Mouse (Mus musculus): Measurements from ENCODE around the gene Stk38.
"Not testable (repeated sequence)": the region's sequence is repeated elsewhere in the genome, so short reads cannot be mapped to it uniquely, and the experiment has no call there.

Stk38 gene

GRCm38 (mm10) chr17:29035506-29035905 lies 27.7 kb upstream of the Stk38 start:
- no peak for DNase-seq (ENCODE audit: low spot score)

- DNase-seq (ENCODE audit: low spot score): no peak
These were observed 26.5 kb upstream of the Stk38 start for GRCm38 (mm10) chr17:29034264-29034663.

- DNase-seq (ENCODE audit: low spot score): no peak
These were observed 25.8 kb upstream of the Stk38 start for GRCm38 (mm10) chr17:29033569-29034061.

- peak; percentile 97 for DNase-seq (ENCODE audit: low spot score)
These were observed 24.7 kb upstream of the Stk38 start, which contains the start of gene Srsf3 for GRCm38 (mm10) chr17:29032274-29033069. Gene Srsf3, plus strand, starts transcription at chr17:29032628.

DNA sequence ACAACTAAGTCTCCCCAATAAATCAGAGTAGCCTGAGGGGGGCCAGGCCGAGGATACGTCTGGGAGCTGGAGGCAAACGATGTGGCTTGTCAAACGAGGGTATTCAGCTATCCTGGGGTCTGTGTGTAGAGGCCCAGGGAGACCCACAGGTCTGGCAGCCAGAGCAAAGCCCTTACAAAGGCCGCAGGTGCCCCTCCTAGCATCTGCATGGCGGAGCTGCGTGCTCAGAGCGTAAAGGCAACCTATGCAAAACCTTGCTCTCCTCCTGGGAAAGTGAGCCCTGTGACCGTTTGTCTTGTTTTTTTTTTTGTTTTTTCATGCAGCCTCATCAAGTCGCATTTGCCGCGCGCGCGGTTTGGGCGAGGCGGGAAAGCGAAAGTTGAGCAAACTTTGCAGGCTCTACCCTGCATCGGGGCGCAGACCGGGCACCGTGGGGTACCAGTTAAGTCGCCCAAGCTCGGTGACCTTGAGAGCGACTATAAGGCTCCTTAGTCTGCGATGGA lies 24.0 kb upstream of the Stk38 start:
- DNase-seq (ENCODE audit: low spot score): peak; percentile 58

DNA sequence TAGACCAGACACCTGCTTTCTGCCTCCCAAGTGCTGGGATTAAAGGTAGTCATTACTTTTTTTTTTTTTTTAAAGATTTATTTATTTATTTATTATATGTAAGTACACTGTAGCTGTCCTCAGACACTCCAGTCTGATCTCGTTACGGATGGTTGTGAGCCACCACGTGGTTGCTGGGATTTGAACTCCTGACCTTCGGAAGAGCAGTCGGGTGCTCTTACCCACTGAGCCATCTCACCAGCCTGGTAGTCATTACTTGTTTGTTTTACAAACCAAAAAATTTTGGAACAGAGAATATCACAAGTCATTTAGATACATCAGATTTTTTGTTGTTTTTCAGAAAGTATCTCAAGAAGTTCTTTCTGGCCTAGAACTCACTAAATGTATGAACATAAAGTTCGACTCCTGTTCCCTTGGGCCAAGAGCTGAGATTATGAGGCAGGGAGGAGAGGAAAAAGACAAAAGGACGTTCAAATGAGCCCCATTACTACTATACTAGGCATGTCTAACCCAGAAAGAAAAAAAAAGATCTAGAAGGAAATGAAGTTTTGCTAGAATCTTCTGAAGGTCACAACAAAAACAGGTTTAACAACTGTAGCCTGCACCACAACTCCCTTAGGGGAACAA lies 23.4 kb upstream of the Stk38 start:
- not testable (repeated sequence) for DNase-seq (ENCODE audit: low spot score)

DNA sequence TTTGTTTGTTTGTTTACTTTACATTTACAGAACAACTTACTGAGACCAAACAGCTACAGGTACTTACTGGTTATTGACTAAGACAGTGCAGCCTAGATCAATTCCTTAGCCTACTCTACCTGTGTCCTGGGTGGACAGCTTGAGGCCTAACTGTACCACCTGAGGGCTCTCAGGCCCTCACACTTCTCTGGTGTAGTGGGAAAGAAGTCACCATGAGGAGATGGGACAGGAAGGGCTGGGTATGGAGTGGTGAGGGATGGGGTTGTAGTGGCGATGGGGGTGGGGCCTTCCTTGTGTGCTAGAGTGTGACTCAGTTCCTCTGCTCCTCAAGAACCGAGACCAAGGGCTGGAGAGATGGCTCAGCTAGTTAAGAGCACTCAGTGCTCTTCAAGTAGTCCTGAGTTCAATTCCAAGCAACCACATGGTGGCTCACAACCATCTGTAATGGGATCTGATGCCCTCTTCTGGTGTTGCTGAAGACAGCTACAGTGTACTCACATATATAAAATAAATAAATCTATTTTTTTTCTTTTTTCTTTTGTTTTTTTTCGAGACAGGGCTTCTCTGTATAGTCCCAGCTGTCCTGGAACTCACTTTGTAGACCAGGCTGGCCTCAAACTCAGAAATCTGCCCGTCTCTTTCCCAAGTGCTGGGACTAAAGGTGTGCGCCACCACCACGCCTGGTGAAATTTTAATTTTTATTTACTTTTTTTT lies 22.7 kb upstream of the Stk38 start:
- no peak for DNase-seq (ENCODE audit: low spot score)

DNA sequence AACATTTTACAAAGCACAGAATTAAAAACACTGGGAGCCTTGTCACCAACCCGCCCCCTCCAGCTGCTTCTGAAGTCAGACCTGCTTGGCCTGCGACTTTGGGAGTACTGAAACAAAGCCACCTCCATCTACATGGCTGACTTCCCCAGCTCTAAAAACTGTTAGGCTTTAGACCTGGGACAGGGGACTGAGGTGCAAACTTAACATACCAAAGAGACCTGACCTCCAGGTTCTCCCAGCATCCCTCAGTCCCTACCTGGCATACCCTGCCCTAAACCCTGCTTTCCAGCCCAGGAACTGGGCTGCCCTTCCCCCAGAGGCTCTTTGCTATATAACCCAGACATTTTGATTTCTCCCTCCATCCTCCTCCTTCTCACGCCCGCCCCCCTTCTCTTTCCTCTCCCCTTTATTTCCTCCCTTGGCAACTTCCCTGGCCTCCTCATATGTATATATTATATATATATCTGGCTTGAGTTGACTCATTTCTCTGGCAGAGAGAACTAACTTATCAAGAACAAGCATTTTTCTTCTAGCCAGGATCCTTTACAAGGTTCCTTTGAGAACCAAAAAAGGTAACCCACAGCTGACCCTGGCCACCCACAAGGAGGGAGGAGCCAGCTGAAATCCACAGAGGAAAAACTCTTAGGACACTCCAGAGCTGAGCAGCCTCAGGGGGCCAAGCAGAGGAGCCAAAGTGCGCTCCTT lies 19.0 kb upstream of the Stk38 start:
- no peak for DNase-seq (ENCODE audit: low spot score)

- no peak for DNase-seq (ENCODE audit: low spot score)
These were observed 17.2 kb upstream of the Stk38 start for GRCm38 (mm10) chr17:29024896-29025565.

DNA sequence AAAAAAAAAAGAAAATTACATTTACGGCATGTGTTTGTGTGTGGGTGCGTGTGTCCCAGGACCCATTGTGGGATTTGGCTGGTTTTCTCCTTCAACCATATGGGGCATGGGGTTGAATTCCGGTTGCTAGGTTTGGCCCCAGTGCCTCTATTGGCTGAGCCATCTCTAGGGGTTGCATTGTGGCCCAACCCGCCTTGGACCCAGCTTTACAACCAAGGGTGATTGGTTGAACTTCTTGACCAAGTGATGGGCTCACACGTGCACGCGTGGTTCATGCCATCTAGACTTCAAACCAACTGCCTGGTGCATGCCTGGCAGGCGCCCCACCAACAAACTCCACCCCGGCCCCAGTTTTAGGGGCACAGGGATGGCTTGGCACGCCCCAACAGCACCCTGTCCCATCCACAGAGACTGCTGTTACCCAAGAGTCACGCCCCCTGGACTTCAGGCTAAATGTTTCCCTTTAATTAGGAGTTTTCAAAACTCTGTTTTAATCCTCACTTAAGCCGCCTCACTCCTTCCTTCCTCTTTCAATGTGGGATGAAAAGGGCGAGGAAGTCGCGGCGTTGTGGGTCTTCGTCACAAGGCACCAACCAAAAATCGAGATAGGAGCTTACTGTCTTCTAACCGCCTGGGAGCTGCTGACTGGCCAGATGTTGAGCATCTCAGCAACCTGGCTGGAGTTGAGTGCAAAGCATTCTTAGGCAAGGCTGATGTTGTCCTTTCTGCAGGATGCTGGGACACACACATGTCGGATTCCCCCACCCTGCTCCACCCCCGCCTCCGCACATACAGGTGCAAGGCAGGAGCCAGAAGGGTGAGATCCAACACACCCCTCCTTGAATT lies 16.5 kb upstream of the Stk38 start:
- no peak for DNase-seq (ENCODE audit: low spot score)

DNA sequence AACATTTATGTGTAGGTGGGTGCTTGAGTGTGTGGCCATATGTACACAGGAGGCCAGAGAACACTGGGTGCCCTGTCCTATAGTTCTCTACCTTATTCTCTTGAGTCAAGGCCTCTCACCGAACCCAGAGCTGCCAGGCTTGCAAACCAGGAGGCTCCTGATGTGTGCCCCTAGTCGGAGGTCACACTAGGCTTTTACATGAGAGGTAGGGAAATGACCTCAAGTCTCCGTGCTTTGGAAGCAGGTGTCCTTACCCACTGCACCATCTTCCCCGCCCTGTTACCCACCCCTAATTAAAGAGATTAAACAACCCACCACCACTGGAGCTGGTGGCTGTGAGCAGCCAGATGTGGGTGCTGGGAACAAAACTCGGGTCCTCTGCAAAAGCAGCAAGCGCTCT lies 15.6 kb upstream of the Stk38 start:
- DNase-seq (ENCODE audit: low spot score): no peak

GRCm38 (mm10) chr17:29022230-29022819 lies 14.5 kb upstream of the Stk38 start:
- no peak for DNase-seq (ENCODE audit: low spot score)

DNA sequence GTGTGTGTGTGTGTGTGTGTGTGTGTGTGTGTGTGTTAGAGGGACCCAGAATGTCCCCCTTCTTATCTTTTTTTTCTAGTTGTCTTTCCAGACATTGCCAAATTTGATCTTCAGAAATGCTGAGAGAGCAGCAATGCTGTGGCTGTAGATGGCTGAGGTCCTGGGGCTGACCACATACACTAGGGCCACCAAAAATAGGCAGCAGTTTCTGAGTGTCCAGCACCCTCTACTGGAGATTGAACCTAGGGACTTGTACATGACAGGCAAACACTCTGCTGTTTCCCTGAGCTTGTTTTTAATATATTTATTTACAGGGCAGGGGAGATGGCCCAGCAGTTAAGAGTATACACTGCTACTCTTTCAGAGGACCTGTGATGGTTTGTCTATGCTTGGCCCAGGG lies 12.6 kb upstream of the Stk38 start:
- DNase-seq (ENCODE audit: low spot score): no peak

GRCm38 (mm10) chr17:29019391-29019790 lies 11.6 kb upstream of the Stk38 start:
- DNase-seq (ENCODE audit: low spot score): no peak

- DNase-seq (ENCODE audit: low spot score): no peak
These were observed 10.6 kb upstream of the Stk38 start for GRCm38 (mm10) chr17:29018292-29018984.

DNA sequence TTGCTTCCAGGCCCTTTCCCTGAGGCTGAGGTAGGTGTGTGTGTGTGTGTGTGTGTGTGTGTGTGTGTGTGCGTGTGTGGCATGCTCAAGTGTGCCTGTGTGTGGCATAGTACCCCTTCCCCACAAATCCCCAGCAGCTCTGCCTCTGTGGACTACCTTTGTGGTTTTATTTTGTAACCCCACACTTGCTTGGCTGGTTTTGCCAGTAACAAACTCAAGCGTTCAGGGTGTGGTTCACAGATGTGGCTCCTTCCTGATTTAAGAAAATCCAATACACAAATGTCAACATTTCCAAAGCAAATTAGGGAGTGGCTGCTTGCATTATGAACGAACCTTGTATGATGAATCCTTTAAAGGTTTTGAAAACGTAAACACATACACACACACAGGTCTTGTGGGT lies 8.9 kb upstream of the Stk38 start:
- no peak for DNase-seq (ENCODE audit: low spot score)

- DNase-seq (ENCODE audit: low spot score): peak; percentile 68
These were observed 7.8 kb upstream of the Stk38 start for GRCm38 (mm10) chr17:29015638-29016037.

DNA sequence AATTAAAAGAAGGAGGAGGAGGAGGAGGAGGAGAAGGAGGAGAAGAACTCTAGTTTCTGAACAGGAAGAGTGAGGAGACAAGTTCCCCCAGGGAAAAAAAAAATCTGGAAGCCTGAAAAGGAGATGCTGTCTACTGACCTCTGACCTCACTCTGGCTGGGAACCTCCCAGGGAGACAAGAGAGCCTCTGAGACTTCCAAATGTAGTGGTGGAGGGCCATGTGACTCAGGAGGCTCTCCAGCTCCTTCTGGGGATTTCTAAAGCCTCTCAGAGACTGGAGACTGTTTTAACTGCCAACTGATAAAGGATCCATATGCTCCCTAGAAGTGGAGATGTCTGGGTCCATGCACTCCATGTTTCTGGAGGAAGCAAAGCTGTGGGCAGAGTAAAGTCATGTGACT lies 6.4 kb upstream of the Stk38 start:
- DNase-seq (ENCODE audit: low spot score): no peak

GRCm38 (mm10) chr17:29009181-29009580 lies 1.4 kb upstream of the Stk38 start:
- no peak for DNase-seq (ENCODE audit: low spot score)

- no peak for DNase-seq (ENCODE audit: low spot score)
These were observed 493 bp upstream of the Stk38 start for GRCm38 (mm10) chr17:29008326-29008650.
